Mouse (Mus musculus) midbrain, embryonic 12.5 days (tissue): Measurements from ENCODE around the gene Fgfr2. TPM values are rescaled to one million over a fixed set of nuclear protein-coding genes. Genes with fewer than 3 reads are reported as not detected.

Experiments
- ATAC-seq: fragments of 200-750 bp; cut with Nextera tagmentation; 2 replicates; pipeline ENCODE4 v1.8.0; 2017; ENCODE audit warnings: low read depth, moderate TSS enrichment, moderate library complexity; ENCODE audit not compliant: low FRiP score
- H3K27ac ChIP-seq: fragments of 300-500 bp; sonication (generic); replicated peaks from 2 replicates; pipeline ENCODE4 v1.5.1; 2016; ENCODE audit warnings: mild to moderate bottlenecking
- H3K27me3 ChIP-seq: fragments of 300-500 bp; sonication (generic); 2 replicates; pipeline ENCODE4 v1.6.1; 2016; ENCODE audit warnings: mild to moderate bottlenecking
- H3K36me3 ChIP-seq: fragments of 300-500 bp; sonication (generic); 2 replicates; pipeline ENCODE4 v1.6.1; 2016
- H3K4me1 ChIP-seq: fragments of 300-500 bp; sonication (generic); 2 replicates; pipeline ENCODE4 v1.6.1; 2016
- H3K4me2 ChIP-seq: fragments of 300-500 bp; sonication (generic); replicated peaks from 2 replicates; pipeline ENCODE4 v1.6.1; 2016; ENCODE audit warnings: mild to moderate bottlenecking, moderate library complexity
- H3K4me3 ChIP-seq: fragments of 300-500 bp; sonication (generic); 2 replicates; pipeline ENCODE4 v1.5.1; 2016; ENCODE audit warnings: mild to moderate bottlenecking
- H3K9ac ChIP-seq: fragments of 300-500 bp; sonication (generic); replicated peaks from 2 replicates; pipeline ENCODE4 v1.6.1; 2016; ENCODE audit warnings: mild to moderate bottlenecking, moderate library complexity
- H3K9me3 ChIP-seq: fragments of 300-500 bp; sonication (generic); 2 replicates; pipeline ENCODE4 v1.6.1; 2016; ENCODE audit warnings: mild to moderate bottlenecking
- WGBS: fragments of 180-500 bp; shearing (Covaris S2); methylation state at CpG from one replicate; pipeline ENCODE4 v1.1.7; 2016; 5-methylcytosine and 5-hydroxymethylcytosine counted together
- polyA plus RNA-seq: library from polyadenylated mRNA; unstranded; fragments of >200 nt; fragmentation: Nextera tagmentation; extraction: Ambion mirVana; gene quantifications from 2 replicates; pipeline ENCODE4 v1.2.1, GENCODE M21; 2016

Gene Fgfr2
- polyA plus RNA-seq, 1 experiment from 2014 or later, result 96.5 TPM

DNA sequence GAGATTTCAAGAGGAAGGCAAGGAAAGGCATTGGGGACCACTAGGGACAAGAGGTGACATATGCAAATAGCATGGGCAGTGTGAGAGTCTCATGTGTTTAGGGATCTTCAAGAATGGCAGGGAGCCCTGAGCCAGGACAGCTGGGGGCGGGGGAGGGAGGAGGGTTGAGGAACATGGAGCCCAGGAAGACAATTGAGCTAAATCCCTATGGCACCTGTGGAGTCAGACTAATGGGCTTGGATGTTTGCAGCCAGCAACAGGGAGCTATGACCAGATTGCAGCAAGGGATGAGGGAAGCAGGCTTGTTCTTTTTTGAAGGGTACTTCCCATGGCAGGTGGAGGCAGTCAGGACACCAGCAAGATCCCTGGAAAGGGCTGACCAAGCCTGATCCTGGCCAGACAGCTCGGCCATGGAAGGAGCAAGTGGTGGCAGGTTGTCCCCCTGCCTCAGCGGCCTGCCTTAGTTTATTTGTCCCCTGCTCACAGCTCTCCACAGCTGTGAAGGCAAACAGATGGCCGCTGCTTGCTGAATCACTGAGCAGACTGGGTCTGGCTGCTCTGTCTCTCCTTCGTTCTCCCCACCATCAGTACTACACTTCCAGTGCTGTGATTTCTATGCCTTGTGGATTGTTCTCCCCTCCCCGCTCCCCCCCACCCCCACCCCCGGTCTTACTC, 737.6 kb downstream of the Fgfr2 start:
- Histone ChIP-seq H3K9me3 (no peaks in the 10 kb centered on the region), H3K27me3 (peaks cover 3% of the 10 kb centered on the region; the same call in 1 of the 2 replicates), H3K9ac (no peak overlapping the region), H3K4me3 (no peak overlapping the region), H3K36me3 (no peaks in the 10 kb centered on the region), H3K27ac (peak overlapping the region; percentile 25; the same call in 1 of the 2 replicates), H3K4me2 (peak overlapping the region; percentile 15; the same call in 1 of the 2 replicates), H3K4me1 (peaks cover 24% of the 10 kb centered on the region)
- ATAC-seq, result peak; percentile 54
- WGBS, result 27% methylated on average over 7 of the region's 7 CpGs

DNA sequence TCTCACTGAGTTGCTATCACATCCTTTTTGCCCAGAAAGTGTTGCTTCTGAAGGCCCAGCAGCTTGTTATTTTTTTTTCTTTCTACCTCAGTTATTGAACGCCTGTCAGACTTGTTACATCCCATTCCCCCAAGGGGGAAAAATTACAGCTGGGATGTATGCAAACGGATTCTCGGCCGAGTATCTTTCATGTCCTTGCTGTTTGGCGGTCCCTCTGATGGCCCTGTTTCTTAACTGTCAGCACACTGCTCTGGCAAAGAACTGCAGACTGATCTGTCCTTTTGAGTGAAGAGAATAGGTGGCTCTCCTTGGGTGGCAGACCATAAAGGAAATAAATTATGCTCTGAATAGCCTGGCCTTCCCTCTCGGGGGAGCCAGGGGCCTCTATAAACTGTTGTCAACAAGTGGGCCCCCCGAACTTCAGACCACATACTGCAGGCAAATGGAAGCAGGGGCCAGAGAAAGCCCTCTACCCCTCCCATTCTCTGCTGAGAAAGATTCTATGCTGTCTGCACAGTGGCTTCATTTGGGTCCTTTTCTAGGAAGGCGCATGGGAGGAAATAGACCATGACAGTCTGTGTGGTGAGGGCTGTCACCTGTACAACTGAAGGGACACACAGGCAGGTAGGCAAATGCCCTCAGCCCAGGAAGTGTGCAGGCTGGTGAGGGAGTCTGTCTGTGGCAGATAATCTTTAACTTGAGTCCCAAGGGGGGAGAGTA, 738.3 kb downstream of the Fgfr2 start:
- H3K36me3 ChIP-seq, result no peaks in the 10 kb centered on the region
- H3K4me2 ChIP-seq, result peak overlapping the region; percentile 15; the same call in 1 of the 2 replicates
- H3K4me1 ChIP-seq, result peaks cover 24% of the 10 kb centered on the region
- H3K4me3 ChIP-seq, result no peak overlapping the region
- no peaks in the 10 kb centered on the region for H3K9me3 ChIP-seq
- peak; percentile 62 for ATAC-seq
- H3K9ac ChIP-seq, result no peak overlapping the region
- peak overlapping the region; percentile 25 for H3K27ac ChIP-seq
- 14% methylated on average over 8 of the region's 8 CpGs for WGBS
- peaks cover 3% of the 10 kb centered on the region; the same call in 1 of the 2 replicates for H3K27me3 ChIP-seq

DNA sequence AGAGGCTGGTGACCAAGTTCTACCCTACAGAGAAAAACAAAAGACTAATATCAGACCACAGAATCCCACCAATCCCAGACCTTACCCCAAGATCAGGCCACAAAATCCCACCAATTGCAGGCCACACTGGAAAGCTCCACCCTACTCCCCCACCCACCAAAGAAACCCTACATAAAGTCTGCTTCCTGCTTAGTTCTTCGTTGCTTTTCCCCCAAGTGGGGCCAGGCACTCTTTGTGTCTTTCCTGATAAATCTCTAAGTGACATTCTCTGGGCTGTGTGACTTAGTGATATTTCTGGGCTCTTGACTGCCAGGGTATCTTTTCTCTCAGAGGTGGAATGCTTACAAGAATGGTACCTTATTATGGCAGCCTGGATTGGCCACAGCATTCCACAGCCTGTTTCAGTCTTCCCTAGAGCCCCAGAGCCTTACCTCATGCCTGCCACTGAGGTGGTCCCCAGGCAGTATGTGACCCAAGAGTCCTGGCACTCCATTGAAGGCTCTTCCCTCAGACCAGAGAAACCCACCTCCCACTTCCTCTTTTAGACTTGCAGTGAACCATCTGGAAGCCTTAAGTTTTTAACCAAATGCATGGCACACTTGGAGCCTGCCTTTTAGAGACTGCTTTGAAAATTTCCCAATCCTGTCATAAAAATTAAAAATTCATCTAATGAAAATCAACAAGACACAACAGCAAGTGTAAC, 742.4 kb downstream of the Fgfr2 start:
- H3K4me1 ChIP-seq, result peaks cover 17% of the 10 kb centered on the region
- H3K27ac ChIP-seq, result no peak overlapping the region
- H3K4me3 ChIP-seq, result no peak overlapping the region
- no peaks in the 10 kb centered on the region for H3K27me3 ChIP-seq
- no peaks in the 10 kb centered on the region for H3K9me3 ChIP-seq
- no peak overlapping the region for H3K4me2 ChIP-seq
- no peak for ATAC-seq
- no peaks in the 10 kb centered on the region for H3K36me3 ChIP-seq
- WGBS, result 36% methylated on average over 1 of the region's 1 CpGs
- H3K9ac ChIP-seq, result no peak overlapping the region

DNA sequence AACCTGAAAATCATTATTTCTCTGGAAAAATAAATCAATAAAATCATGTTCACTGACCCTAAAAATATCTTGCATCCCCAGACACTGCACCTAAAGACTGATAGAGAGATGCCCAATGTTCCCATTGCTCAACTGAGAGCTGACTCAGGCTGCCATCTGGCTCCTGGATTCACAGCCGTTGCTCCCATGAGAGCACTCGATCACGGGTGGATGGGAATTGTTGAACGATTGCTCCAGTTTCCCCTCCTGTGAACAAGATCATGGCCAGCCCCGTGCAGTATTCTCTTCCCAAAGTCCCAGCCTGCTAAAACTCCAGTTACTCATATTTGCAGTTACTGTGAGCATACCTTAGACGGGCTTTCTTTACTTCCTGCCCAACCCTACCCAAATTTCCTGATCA, 745.2 kb downstream of the Fgfr2 start:
- Histone ChIP-seq H3K27me3 (no peaks in the 10 kb centered on the region), H3K4me3 (no peak overlapping the region), H3K4me2 (no peak overlapping the region), H3K4me1 (peaks cover 12% of the 10 kb centered on the region), H3K9me3 (no peaks in the 10 kb centered on the region), H3K9ac (no peak overlapping the region), H3K36me3 (no peaks in the 10 kb centered on the region), H3K27ac (no peak overlapping the region)
- 82% methylated on average over 6 of the region's 6 CpGs for WGBS
- ATAC-seq, result no peak

- H3K9me3 ChIP-seq, result no peaks in the 10 kb centered on the region
- no peak overlapping the region for H3K4me3 ChIP-seq
- 59% methylated on average over 10 of the region's 10 CpGs for WGBS
Measured at GRCm38 (mm10) chr7:132373594-132374378, 749.4 kb downstream of the Fgfr2 start.

DNA sequence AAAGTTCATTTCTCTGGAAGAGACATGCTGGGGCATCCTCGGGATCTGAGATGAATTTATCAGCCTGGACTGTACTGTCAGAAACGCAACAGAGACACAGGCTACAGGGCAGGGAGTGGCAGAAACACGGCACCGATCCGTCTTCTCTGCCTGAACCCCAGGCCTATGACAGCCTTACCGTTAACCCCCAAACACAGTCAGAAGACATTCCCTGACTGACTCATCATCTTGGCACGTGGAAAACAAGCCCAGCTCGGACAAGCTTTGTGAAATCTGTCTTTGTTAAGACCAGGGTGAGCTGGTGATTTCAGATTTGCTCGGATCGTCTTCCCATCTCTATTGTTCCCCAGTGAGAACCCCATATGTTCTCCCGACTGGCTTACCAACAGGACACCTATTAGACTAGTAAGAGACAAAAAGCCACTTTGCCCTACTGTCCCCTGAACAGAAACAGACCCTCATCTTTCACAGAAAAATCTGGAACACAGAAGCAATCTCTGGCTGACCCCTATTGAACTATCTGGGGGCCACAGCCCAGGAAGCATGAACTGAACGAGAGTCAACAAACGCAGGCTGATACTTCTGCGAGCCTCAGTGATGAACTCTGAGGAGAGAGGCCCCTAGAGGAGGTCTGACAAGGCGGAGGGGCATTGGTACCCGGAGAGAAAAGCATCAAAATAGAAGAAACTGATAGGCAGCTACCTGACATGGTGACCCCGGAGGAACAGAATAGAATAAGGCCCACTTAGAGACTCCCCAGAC, 750.2 kb downstream of the Fgfr2 start:
- H3K4me1 ChIP-seq, result peaks cover 16% of the 10 kb centered on the region
- H3K4me3 ChIP-seq, result no peak overlapping the region
- H3K27ac ChIP-seq, result peak overlapping the region; percentile 31; the same call in 1 of the 2 replicates
- 37% methylated on average over 17 of the region's 17 CpGs for WGBS
- H3K36me3 ChIP-seq, result no peaks in the 10 kb centered on the region
- H3K9ac ChIP-seq, result no peak overlapping the region
- no peak overlapping the region for H3K4me2 ChIP-seq
- peaks cover 3% of the 10 kb centered on the region; the same call in 1 of the 2 replicates for H3K27me3 ChIP-seq
- no peak for ATAC-seq
- H3K9me3 ChIP-seq, result no peaks in the 10 kb centered on the region

More at GRCm38 (mm10) chr7:132373594-132374378, 749.4 kb downstream of the Fgfr2 start:
- H3K27me3 ChIP-seq, result no peaks in the 10 kb centered on the region
- no peak overlapping the region for H3K4me2 ChIP-seq
- no peak for ATAC-seq
- H3K9ac ChIP-seq, result no peak overlapping the region
- no peaks in the 10 kb centered on the region for H3K36me3 ChIP-seq
- H3K27ac ChIP-seq, result peak overlapping the region; percentile 31; the same call in 1 of the 2 replicates
- peaks cover 16% of the 10 kb centered on the region for H3K4me1 ChIP-seq

DNA sequence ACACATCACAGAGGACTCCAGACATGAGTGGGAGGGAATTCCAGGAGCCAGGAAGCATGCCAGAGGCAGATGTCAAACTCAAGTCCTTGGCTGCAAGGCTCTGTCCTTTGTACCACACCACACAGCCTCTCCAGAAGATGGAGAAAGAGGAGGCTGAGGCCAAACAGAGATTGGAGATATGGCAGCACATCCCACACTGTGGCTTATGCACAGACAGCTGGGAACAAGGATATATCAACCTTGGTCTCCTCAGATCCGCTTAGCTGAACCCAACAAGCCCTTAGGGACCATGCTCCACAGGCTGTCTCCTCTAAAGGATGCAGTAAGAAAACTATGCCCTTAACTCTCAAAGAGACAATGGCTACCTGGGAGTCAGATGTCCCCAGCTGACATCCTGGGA, 751.3 kb downstream of the Fgfr2 start:
- no peak overlapping the region for H3K27ac ChIP-seq

DNA sequence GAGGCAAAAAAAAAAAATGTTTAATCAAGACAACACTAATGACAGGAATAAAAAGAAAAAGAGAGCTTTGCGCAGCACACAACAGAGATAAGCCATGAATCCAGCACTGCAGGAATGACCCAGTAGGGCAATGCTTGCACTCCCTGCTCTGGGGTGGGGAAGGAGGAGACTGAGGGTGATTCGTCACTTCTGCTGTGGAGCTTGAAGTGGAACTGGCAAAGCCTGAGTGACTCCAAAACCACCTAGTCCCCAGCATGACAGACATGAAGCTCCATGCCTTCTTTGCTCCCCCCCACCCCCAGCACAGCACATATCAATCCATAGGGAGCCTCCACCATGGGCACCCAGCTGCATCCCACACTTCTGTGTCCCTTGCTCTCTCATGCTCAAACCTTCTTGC, 753.4 kb downstream of the Fgfr2 start:
- 79% methylated on average over 2 of the region's 2 CpGs for WGBS
- peaks cover 3% of the 10 kb centered on the region; the same call in 1 of the 2 replicates for H3K27me3 ChIP-seq
- H3K27ac ChIP-seq, result no peak overlapping the region

More for the DNA sequence above, 751.3 kb downstream of the Fgfr2 start:
- ATAC-seq, result no peak
- no peaks in the 10 kb centered on the region for H3K36me3 ChIP-seq
- no peak overlapping the region for H3K4me3 ChIP-seq
- no peak overlapping the region for H3K9ac ChIP-seq
- H3K4me1 ChIP-seq, result peaks cover 16% of the 10 kb centered on the region
- no peak overlapping the region for H3K4me2 ChIP-seq
- H3K9me3 ChIP-seq, result no peaks in the 10 kb centered on the region
- WGBS, result 82% methylated on average over 1 of the region's 1 CpGs
- peaks cover 3% of the 10 kb centered on the region; the same call in 1 of the 2 replicates for H3K27me3 ChIP-seq

GRCm38 (mm10) chr7:132368859-132369258, 754.3 kb downstream of the Fgfr2 start:
- Histone ChIP-seq H3K36me3 (no peaks in the 10 kb centered on the region), H3K27ac (no peak overlapping the region), H3K9me3 (no peaks in the 10 kb centered on the region), H3K9ac (no peak overlapping the region), H3K27me3 (peaks cover 3% of the 10 kb centered on the region; the same call in 1 of the 2 replicates), H3K4me3 (no peak overlapping the region), H3K4me1 (peaks cover 13% of the 10 kb centered on the region), H3K4me2 (no peak overlapping the region)
- WGBS, result 86% methylated on average over 6 of the region's 6 CpGs
- ATAC-seq, result no peak

More for the DNA sequence above, 753.4 kb downstream of the Fgfr2 start:
- no peak overlapping the region for H3K4me2 ChIP-seq
- peaks cover 16% of the 10 kb centered on the region for H3K4me1 ChIP-seq
- no peak for ATAC-seq
- H3K4me3 ChIP-seq, result no peak overlapping the region
- H3K36me3 ChIP-seq, result no peaks in the 10 kb centered on the region
- H3K9me3 ChIP-seq, result no peaks in the 10 kb centered on the region
- H3K9ac ChIP-seq, result no peak overlapping the region

DNA sequence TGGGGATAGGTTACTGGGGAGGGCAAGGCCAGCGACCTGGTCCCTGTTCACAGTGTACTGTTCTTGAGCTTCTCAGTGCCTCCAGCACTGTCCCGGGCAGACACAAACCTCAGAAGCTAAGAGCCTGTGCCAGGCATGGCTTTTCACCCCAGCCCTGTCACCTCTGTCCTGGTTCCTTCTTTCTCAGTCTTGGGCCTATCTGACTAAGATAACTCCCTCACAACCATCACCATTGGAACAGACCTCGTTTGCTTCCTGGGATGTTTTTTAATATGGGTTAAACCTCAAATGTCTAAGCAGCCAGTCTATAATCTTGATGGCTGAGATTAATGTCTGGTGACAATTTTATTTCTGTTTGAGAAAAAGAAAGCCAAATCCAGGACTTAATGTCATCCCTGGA, 755.8 kb downstream of the Fgfr2 start:
- H3K9me3 ChIP-seq, result no peaks in the 10 kb centered on the region
- no peak overlapping the region for H3K4me3 ChIP-seq
- H3K4me2 ChIP-seq, result no peak overlapping the region
- 84% methylated on average over 3 of the region's 3 CpGs for WGBS
- no peak for ATAC-seq
- no peak overlapping the region for H3K9ac ChIP-seq
- no peak overlapping the region for H3K27ac ChIP-seq
- no peaks in the 10 kb centered on the region for H3K4me1 ChIP-seq
- peaks cover 3% of the 10 kb centered on the region; the same call in 1 of the 2 replicates for H3K27me3 ChIP-seq
- no peaks in the 10 kb centered on the region for H3K36me3 ChIP-seq
